Mouse (Mus musculus) liver, embryonic 16.5 days (tissue): ENCODE measurements around the gene Smoc1. TPM values are rescaled to one million over a fixed set of nuclear protein-coding genes. Genes with fewer than 3 reads are reported as not detected.

Experiments
- ATAC-seq: fragments of 200-750 bp; cut with Nextera tagmentation; 2 replicates; pipeline ENCODE4 v1.8.0; 2017; ENCODE audit warnings: low read depth, mild to moderate bottlenecking, moderate number of reproducible peaks, moderate library complexity
- H3K27ac ChIP-seq: fragments of 300-500 bp; sonication (generic); 2 replicates; pipeline ENCODE4 v1.5.1; 2014; ENCODE audit warnings: mild to moderate bottlenecking, low read length
- H3K27me3 ChIP-seq: fragments of 300-500 bp; sonication (generic); 2 replicates; pipeline ENCODE4 v1.6.1; 2014; ENCODE audit warnings: low read depth, low read length, mixed read lengths; ENCODE audit not compliant: control insufficient read depth, insufficient read depth
- H3K36me3 ChIP-seq: fragments of 300-500 bp; sonication (generic); 2 replicates; pipeline ENCODE4 v1.6.1; 2014; ENCODE audit warnings: mild to moderate bottlenecking; ENCODE audit not compliant: control insufficient read depth, insufficient read depth
- H3K4me1 ChIP-seq: fragments of 300-500 bp; sonication (generic); 2 replicates; pipeline ENCODE4 v1.6.1; 2014; ENCODE audit warnings: low read depth, low read length, mixed read lengths; ENCODE audit not compliant: control insufficient read depth
- H3K4me2 ChIP-seq: fragments of 300-500 bp; sonication (generic); 2 replicates; pipeline ENCODE4 v1.6.1; 2014; ENCODE audit warnings: low read depth, low read length, mixed read lengths
- H3K4me3 ChIP-seq: fragments of 300-500 bp; sonication (generic); 2 replicates; pipeline ENCODE4 v1.5.1; 2014; ENCODE audit warnings: low read depth, mild to moderate bottlenecking, low read length
- H3K9ac ChIP-seq: fragments of 300-500 bp; sonication (generic); 2 replicates; pipeline ENCODE4 v1.6.1; 2014; ENCODE audit warnings: low read depth, low read length
- H3K9me3 ChIP-seq: fragments of 300-500 bp; sonication (generic); replicated peaks from 2 replicates; pipeline ENCODE4 v1.6.1; 2016; ENCODE audit warnings: low read length; ENCODE audit not compliant: control insufficient read depth
- WGBS: fragments of 180-500 bp; shearing (Covaris S2); extraction: QIAGEN DNeasy Blood & Tissue Kit; methylation state at CpG from one replicate; pipeline ENCODE4 v1.1.7; 2014; ENCODE audit not compliant: insufficient replicate concordance; 5-methylcytosine and 5-hydroxymethylcytosine counted together
- polyA plus RNA-seq: library from polyadenylated mRNA; unstranded; fragments of >200 nt; fragmentation: Nextera tagmentation; extraction: Ambion mirVana; gene quantifications from 2 replicates; pipeline ENCODE4 v1.2.1, GENCODE M21; 2015

The Smoc1 gene
- polyA plus RNA-seq, 1 experiment from 2014 or later: 15.9 TPM

GRCm38 (mm10) chr12:81188996-81189395 lies 162.4 kb downstream of the Smoc1 start:
- H3K4me1 ChIP-seq: no peaks in the 10 kb centered on the region
- H3K9me3 ChIP-seq: no peaks in the 10 kb centered on the region
- no peaks in the 10 kb centered on the region for H3K36me3 ChIP-seq
- no peak for ATAC-seq
- no peak overlapping the region for H3K4me2 ChIP-seq
- WGBS: 63% methylated on average over 4 of the region's 4 CpGs
- H3K9ac ChIP-seq: no peak overlapping the region
- H3K4me3 ChIP-seq: no peak overlapping the region
- no peaks in the 10 kb centered on the region for H3K27me3 ChIP-seq
- H3K27ac ChIP-seq: peak overlapping the region; percentile 43

- H3K9me3 ChIP-seq: no peaks in the 10 kb centered on the region
- no peaks in the 10 kb centered on the region for H3K36me3 ChIP-seq
- H3K4me3 ChIP-seq: no peak overlapping the region
- no peak overlapping the region for H3K9ac ChIP-seq
- no peaks in the 10 kb centered on the region for H3K27me3 ChIP-seq
- peak overlapping the region; percentile 47 for H3K27ac ChIP-seq
- no peaks in the 10 kb centered on the region for H3K4me1 ChIP-seq
- WGBS: 58% methylated on average over 1 of the region's 1 CpGs
- no peak overlapping the region for H3K4me2 ChIP-seq
- ATAC-seq: peak; percentile 87
Observed at GRCm38 (mm10) chr12:81189636-81190035, 163.0 kb downstream of the Smoc1 start.

DNA sequence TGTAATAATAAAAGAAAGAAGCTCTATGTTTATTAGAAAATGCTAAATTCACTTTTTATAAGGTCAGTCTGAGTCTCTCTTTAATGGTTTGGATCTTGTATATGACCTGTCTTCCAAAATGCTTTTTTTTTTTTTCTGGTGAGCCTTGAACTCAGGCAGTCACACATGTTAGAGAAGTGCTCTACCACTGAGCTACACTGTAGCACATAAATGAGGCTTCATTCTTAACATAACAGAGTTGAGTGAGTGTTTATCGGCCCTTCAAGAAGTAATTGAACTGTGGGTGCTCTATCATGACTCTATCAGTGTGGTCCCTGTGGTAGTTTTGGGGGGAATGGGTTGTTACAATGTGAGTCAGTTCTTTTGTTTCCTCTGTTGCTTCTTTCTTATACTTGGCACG lies 167.4 kb downstream of the Smoc1 start:
- H3K27me3 ChIP-seq: no peaks in the 10 kb centered on the region
- ATAC-seq: no peak
- H3K9ac ChIP-seq: no peak overlapping the region
- no peaks in the 10 kb centered on the region; the same call in 1 of the 2 replicates for H3K4me1 ChIP-seq
- H3K9me3 ChIP-seq: no peaks in the 10 kb centered on the region
- H3K4me2 ChIP-seq: no peak overlapping the region
- no peak overlapping the region for H3K27ac ChIP-seq
- H3K36me3 ChIP-seq: no peaks in the 10 kb centered on the region
- WGBS: 57% methylated on average over 2 of the region's 2 CpGs
- H3K4me3 ChIP-seq: no peak overlapping the region

DNA sequence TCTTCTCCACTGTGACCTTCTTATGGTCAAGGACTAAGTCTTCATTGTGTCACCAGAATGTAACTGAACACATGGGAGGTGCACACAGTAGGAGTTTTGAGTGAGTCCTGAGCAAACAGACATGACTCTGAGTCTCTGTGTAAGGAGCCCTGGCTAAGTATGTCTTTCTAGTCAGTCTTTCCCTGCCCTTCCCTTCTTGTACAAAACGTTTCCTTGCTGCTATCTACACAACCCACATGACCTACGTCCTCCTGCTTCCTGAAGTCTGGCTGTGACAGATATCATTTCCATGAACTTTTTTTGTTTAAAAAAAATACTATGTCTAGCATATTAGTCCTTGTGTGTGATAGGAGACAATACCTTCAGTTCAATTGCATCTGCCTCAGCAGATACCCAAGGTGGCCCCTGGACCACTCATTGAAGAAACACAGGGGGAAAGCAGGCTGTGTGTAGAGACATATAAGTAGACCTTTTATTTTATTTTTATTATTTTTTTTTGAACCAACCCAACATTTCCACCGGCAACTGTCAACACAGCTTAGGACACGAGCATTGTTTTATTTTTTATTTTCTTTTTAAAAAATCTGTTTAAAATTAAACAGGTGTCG lies 171.0 kb downstream of the Smoc1 start:
- no peaks in the 10 kb centered on the region for H3K36me3 ChIP-seq
- ATAC-seq: 0 out of 2 replicates have a peak, but pooled peaks have one; percentile 48
- H3K27me3 ChIP-seq: no peaks in the 10 kb centered on the region
- 38% methylated on average over 5 of the region's 5 CpGs for WGBS
- no peak overlapping the region for H3K4me2 ChIP-seq
- no peak overlapping the region for H3K27ac ChIP-seq
- no peaks in the 10 kb centered on the region; the same call in 1 of the 2 replicates for H3K4me1 ChIP-seq
- H3K9ac ChIP-seq: no peak overlapping the region
- no peak overlapping the region for H3K4me3 ChIP-seq
- no peaks in the 10 kb centered on the region for H3K9me3 ChIP-seq

GRCm38 (mm10) chr12:81199280-81199955 lies 172.8 kb downstream of the Smoc1 start:
- H3K4me1 ChIP-seq: no peaks in the 10 kb centered on the region; the same call in 1 of the 2 replicates
- 28% methylated on average over 23 of the region's 23 CpGs for WGBS
- H3K9me3 ChIP-seq: no peaks in the 10 kb centered on the region
- no peak overlapping the region for H3K4me2 ChIP-seq
- H3K27ac ChIP-seq: no peak overlapping the region
- no peak overlapping the region for H3K4me3 ChIP-seq
- no peaks in the 10 kb centered on the region for H3K27me3 ChIP-seq
- no peaks in the 10 kb centered on the region for H3K36me3 ChIP-seq
- 0 out of 2 replicates have a peak, but pooled peaks have one; percentile 37 for ATAC-seq
- no peak overlapping the region for H3K9ac ChIP-seq

DNA sequence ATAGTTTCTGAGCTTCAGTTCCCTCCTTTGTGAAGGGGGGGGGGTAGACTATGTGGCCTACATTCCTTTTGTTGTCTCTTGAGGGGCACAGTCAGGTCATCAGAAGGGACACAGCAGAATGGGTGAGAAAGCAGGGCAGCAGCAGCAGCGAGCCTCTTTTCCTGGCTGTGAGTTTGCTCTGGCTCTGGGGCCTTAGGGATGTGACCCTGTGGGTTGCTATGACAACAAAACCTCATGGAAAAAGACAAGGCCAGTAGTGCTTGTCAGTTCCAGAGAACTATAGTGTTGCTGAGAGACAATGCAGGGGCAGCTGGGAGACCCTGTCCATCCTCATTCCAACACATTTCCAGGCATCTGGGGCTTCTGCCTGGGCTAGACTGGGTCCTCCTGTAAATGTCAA lies 176.6 kb downstream of the Smoc1 start:
- 4% methylated on average over 1 of the region's 1 CpGs for WGBS
- H3K4me3 ChIP-seq: no peak overlapping the region
- no peak overlapping the region for H3K27ac ChIP-seq
- no peaks in the 10 kb centered on the region for H3K27me3 ChIP-seq
- H3K9me3 ChIP-seq: no peaks in the 10 kb centered on the region
- H3K4me1 ChIP-seq: no peaks in the 10 kb centered on the region; the same call in 1 of the 2 replicates
- no peak overlapping the region for H3K9ac ChIP-seq
- ATAC-seq: no peak
- no peak overlapping the region for H3K4me2 ChIP-seq
- H3K36me3 ChIP-seq: no peaks in the 10 kb centered on the region

GRCm38 (mm10) chr12:81205619-81206560 lies 179.3 kb downstream of the Smoc1 start:
- Histone ChIP-seq H3K36me3 (no peaks in the 10 kb centered on the region), H3K27ac (no peak overlapping the region), H3K4me2 (no peak overlapping the region), H3K4me3 (no peak overlapping the region), H3K4me1 (no peaks in the 10 kb centered on the region), H3K27me3 (no peaks in the 10 kb centered on the region), H3K9ac (no peak overlapping the region), H3K9me3 (no peaks in the 10 kb centered on the region)
- ATAC-seq: no peak
- WGBS: 15% methylated on average over 6 of the region's 6 CpGs

DNA sequence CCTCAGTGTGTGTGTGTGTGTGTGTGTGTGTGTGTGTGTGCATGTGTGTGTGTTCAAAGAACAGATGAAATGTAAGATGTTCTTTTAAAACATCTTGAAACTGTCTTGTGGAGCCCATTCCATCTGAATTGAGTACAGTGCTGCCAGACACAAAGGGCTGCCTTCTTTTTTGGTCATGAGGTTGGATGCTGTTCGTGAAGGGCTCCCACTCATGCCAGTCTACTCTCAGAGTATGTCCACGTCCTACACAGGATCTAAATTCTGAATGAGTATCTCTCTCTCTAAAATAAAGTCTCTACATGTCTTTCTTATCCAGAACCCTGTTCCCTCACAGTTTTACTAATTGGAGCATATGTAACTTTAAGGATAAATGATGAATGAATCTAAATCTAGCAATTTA lies 182.0 kb downstream of the Smoc1 start:
- H3K9ac ChIP-seq: no peak overlapping the region
- H3K27ac ChIP-seq: no peak overlapping the region
- H3K9me3 ChIP-seq: no peaks in the 10 kb centered on the region
- ATAC-seq: no peak
- no peak overlapping the region for H3K4me3 ChIP-seq
- H3K27me3 ChIP-seq: no peaks in the 10 kb centered on the region
- H3K36me3 ChIP-seq: no peaks in the 10 kb centered on the region
- H3K4me2 ChIP-seq: no peak overlapping the region
- 24% methylated on average over 2 of the region's 2 CpGs for WGBS
- H3K4me1 ChIP-seq: no peaks in the 10 kb centered on the region
